Mouse (Mus musculus) spleen, adult 2 months (tissue): ENCODE measurements around the gene Tbc1d1.

Experiments used
- CTCF ChIP-seq: fragments of 200-500 bp; IDR thresholded peaks from 2 replicates; pipeline ENCODE4 v1.5.1; 2011; ENCODE audit warnings: mild to moderate bottlenecking, inconsistent platforms; ENCODE audit not compliant: insufficient read depth, insufficient read length, insufficient replicate concordance; ENCODE audit errors: extremely low read depth
- POLR2A ChIP-seq: fragments of 200-500 bp; IDR thresholded peaks from 2 replicates; pipeline ENCODE4 v1.6.1; 2011; ENCODE audit warnings: low read depth, low read length, inconsistent platforms

DNA sequence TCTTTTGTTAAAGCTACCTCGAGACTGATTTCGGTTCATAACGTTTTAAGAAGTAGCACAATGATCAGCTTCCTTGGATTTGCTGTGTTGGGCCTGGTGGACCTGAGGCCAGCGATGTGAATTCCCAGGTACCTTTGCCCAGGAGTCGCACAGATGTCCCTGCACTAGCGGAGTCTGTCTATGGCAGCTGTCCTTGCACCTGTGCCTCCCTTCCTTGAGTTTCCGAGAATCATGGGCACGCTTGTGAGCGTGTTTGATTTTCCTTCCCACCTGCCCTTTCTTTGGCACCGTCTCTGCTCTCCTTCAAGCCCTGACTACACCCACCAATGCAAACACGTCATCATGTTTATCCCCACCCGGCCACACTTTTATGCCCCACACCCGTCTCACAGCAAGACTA lies 242.1 kb downstream of the Tbc1d1 start:
- TF ChIP-seq CTCF = no peak
- TF ChIP-seq POLR2A = no peak
